Comparison of ENCODE assay signal across 8 mouse cellular contexts in genomic region chr6:125088561-125089321, GRCm38 (mm10). TPM values are rescaled to one million over a fixed set of nuclear protein-coding genes. Genes with fewer than 3 reads are reported as not detected.
A peak's percentile ranks its signal among the peaks of the same experiment; 100 is the strongest.
DNase-seq lines count a peak whose midpoint lies in the region; ATAC-seq and TF ChIP-seq lines count a peak whose summit lies in the region.

No protein-coding gene starts in this region.

- peak; percentile 80 for ATAC-seq in heart, embryonic 14.5 days (ENCODE audit: insufficient number of reproducible peaks, insufficient read depth, low FRiP score, low read depth)
- peak; percentile 70 for ATAC-seq in liver, embryonic 13.5 days (ENCODE audit: low read depth)

- H3K9ac ChIP-seq in ES-Bruce4 (ENCODE audit: low read depth, poor library complexity, severe bottlenecking), result peak overlapping the region; percentile 87
- peak overlapping the region; percentile 66 for H3K9ac ChIP-seq in heart, embryonic 14.5 days (ENCODE audit: low read length)
- H3K9ac ChIP-seq in liver, embryonic 13.5 days, result peak overlapping the region; percentile 71

- TF ChIP-seq CTCF in ES-Bruce4 (IDR thresholded peaks at IDR 0.05; ENCODE audit: low read depth, low read length), result peak; percentile 3

- H3K4me3 ChIP-seq in ES-Bruce4 (ENCODE audit: low read depth, low read length), result peak overlapping the region; percentile 9
- H3K4me3 ChIP-seq in forebrain, embryonic 10.5 days, result peak overlapping the region; percentile 42
- H3K4me3 ChIP-seq in heart, embryonic 14.5 days (ENCODE audit: control insufficient read depth in 1 of 2, insufficient read depth in 1 of 2, low read depth in 1 of 2, low read length in 2 of 2), result no peak overlapping the region; a peak in 1 of 4 replicates
- peak overlapping the region; percentile 42 for H3K4me3 ChIP-seq in liver, embryonic 13.5 days (replicated peaks)

- H3K9me3 ChIP-seq in ES-Bruce4 (replicated peaks; ENCODE audit: control insufficient read depth, insufficient read depth, low read length, poor library complexity, severe bottlenecking), result no peaks in the 10 kb centered on the region
- H3K9me3 ChIP-seq in forebrain, embryonic 10.5 days, result no peaks in the 10 kb centered on the region
- no peaks in the 10 kb centered on the region for H3K9me3 ChIP-seq in heart, embryonic 14.5 days (ENCODE audit: control insufficient read depth, low read length)
- H3K9me3 ChIP-seq in liver, embryonic 13.5 days (replicated peaks), result no peaks in the 10 kb centered on the region

- no peaks in the 10 kb centered on the region for H3K27me3 ChIP-seq in ES-Bruce4 (ENCODE audit: control insufficient read depth, insufficient read depth, low read length, poor library complexity, severe bottlenecking)
- H3K27me3 ChIP-seq in forebrain, embryonic 10.5 days (ENCODE audit: poor library complexity, severe bottlenecking), result no peaks in the 10 kb centered on the region
- H3K27me3 ChIP-seq in heart, embryonic 14.5 days (ENCODE audit: control insufficient read depth, insufficient read depth, low read length), result no peaks in the 10 kb centered on the region
- H3K27me3 ChIP-seq in liver, embryonic 13.5 days, result no peaks in the 10 kb centered on the region

- DNase-seq in c-Kit-positive CD71-positive TER-119-negative erythroid progenitor cells, embryonic 14.5 days (ENCODE audit: low read depth), result peak; percentile 49
- DNase-seq in forebrain, embryonic 10.5 days (ENCODE audit: extremely low spot score, low spot score), result peak; percentile 88
- DNase-seq in kidney, postnatal 10 days, result peak; percentile 94
- peak; percentile 66 for DNase-seq in liver, embryonic 13.5 days
- peak; percentile 87 for DNase-seq in neural tube, embryonic 10.5 days (ENCODE audit: extremely low spot score, low spot score)
- DNase-seq in thymus, postnatal 14 days, result peak; percentile 65

- H3K4me2 ChIP-seq in heart, embryonic 14.5 days (ENCODE audit: low read length), result peak overlapping the region; percentile 62
- peak overlapping the region; percentile 67 for H3K4me2 ChIP-seq in liver, embryonic 13.5 days

- 0 out of 2 replicates have a peak, but pooled peaks have one; percentile 23 for TF ChIP-seq EP300 in ES-Bruce4 (IDR thresholded peaks at IDR 0.05; ENCODE audit: insufficient read depth, low read depth, low read length)

- WGBS in forebrain, embryonic 10.5 days, result under 1% methylated on average over 20 of the region's 20 CpGs
- WGBS in heart, embryonic 14.5 days, result 4% methylated on average over 20 of the region's 20 CpGs
- 9% methylated on average over 20 of the region's 20 CpGs for WGBS in liver, embryonic 13.5 days (ENCODE audit: insufficient replicate concordance)

- TF ChIP-seq POLR2A in ES-Bruce4 (IDR thresholded peaks at IDR 0.05; ENCODE audit: insufficient read depth, low read length), result no peak

- no peaks in the 10 kb centered on the region for H3K36me3 ChIP-seq in ES-Bruce4 (ENCODE audit: control insufficient read depth, insufficient read depth, low read length, poor library complexity, severe bottlenecking)
- no peaks in the 10 kb centered on the region for H3K36me3 ChIP-seq in forebrain, embryonic 10.5 days (replicated peaks)
- H3K36me3 ChIP-seq in heart, embryonic 14.5 days (ENCODE audit: control insufficient read depth, insufficient read depth, low read length), result no peaks in the 10 kb centered on the region
- H3K36me3 ChIP-seq in liver, embryonic 13.5 days, result no peaks in the 10 kb centered on the region

- H3K4me1 ChIP-seq in ES-Bruce4 (ENCODE audit: control insufficient read depth, insufficient read depth, low read length), result peaks cover 2% of the 10 kb centered on the region
- peaks cover 41% of the 10 kb centered on the region for H3K4me1 ChIP-seq in forebrain, embryonic 10.5 days
- peaks cover 17 to 26% of the 10 kb centered on the region in 2 experiments for H3K4me1 ChIP-seq in heart, embryonic 14.5 days (ENCODE audit: control insufficient read depth in 2 of 2, insufficient read depth in 2 of 2, low read length in 2 of 2)
- H3K4me1 ChIP-seq in liver, embryonic 13.5 days (replicated peaks), result peaks cover 38% of the 10 kb centered on the region

- H3K27ac ChIP-seq in ES-Bruce4 (ENCODE audit: insufficient read depth, low read length), result peak overlapping the region; percentile 78
- peak overlapping the region; percentile 92 for H3K27ac ChIP-seq in forebrain, embryonic 10.5 days
- peak overlapping the region; percentile 94 to 97 for H3K27ac ChIP-seq in heart, embryonic 14.5 days (replicated peaks in 1 of 2; ENCODE audit: control insufficient read depth in 1 of 2, insufficient read depth in 1 of 2, low read depth in 2 of 2, low read length in 2 of 2)
- H3K27ac ChIP-seq in liver, embryonic 13.5 days, result peak overlapping the region; percentile 89

RNA-seq across cellular contexts. Expression of gene Chd4, which starts 7.0 kb away (rescaled TPM):
- polyA plus RNA-seq in ES-Bruce4 (2011; ENCODE audit: insufficient read depth, insufficient read length, low read depth, missing spikeins), result 307 and 317 TPM in 2 replicates
- 91.0 and 99.4 TPM in 2 replicates for polyA plus RNA-seq in forebrain, embryonic 10.5 days (2016; fragmentation: Nextera tagmentation; extraction: Ambion mirVana)
- polyA plus RNA-seq in heart, embryonic 14.5 days (2014; fragmentation: Nextera tagmentation; extraction: Ambion mirVana), result 58.6 and 67.4 TPM in 2 replicates
- 29.2 and 30.0 TPM in 2 replicates for polyA plus RNA-seq in liver, embryonic 13.5 days (2015; fragmentation: Nextera tagmentation; extraction: Ambion mirVana)

RNA-seq across cellular contexts. Expression of gene Lpar5, which starts 21.0 kb away (rescaled TPM):
- polyA plus RNA-seq in ES-Bruce4 (2011; ENCODE audit: insufficient read depth, insufficient read length, low read depth, missing spikeins), result 2.5 and 3.7 TPM in 2 replicates
- 0.22 and 0.30 TPM in 2 replicates for polyA plus RNA-seq in forebrain, embryonic 10.5 days (2016; fragmentation: Nextera tagmentation; extraction: Ambion mirVana)
- 0.36 TPM in 1 of 2 replicates, not detected in the other for polyA plus RNA-seq in heart, embryonic 14.5 days (2014; fragmentation: Nextera tagmentation; extraction: Ambion mirVana)
- 1.6 and 2.1 TPM in 2 replicates for polyA plus RNA-seq in liver, embryonic 13.5 days (2015; fragmentation: Nextera tagmentation; extraction: Ambion mirVana)

RNA-seq across cellular contexts. Expression of gene Acrbp, which starts 39.3 kb away (rescaled TPM):
- polyA plus RNA-seq in ES-Bruce4 (2011; ENCODE audit: insufficient read depth, insufficient read length, low read depth, missing spikeins), result 25.3 and 25.7 TPM in 2 replicates
- polyA plus RNA-seq in forebrain, embryonic 10.5 days (2016; fragmentation: Nextera tagmentation; extraction: Ambion mirVana), result 12.8 and 12.9 TPM in 2 replicates
- polyA plus RNA-seq in heart, embryonic 14.5 days (2014; fragmentation: Nextera tagmentation; extraction: Ambion mirVana), result 5.4 and 6.5 TPM in 2 replicates
- 1.6 and 2.2 TPM in 2 replicates for polyA plus RNA-seq in liver, embryonic 13.5 days (2015; fragmentation: Nextera tagmentation; extraction: Ambion mirVana)

RNA-seq across cellular contexts. Expression of gene Nop2, which starts 43.0 kb away (rescaled TPM):
- polyA plus RNA-seq in ES-Bruce4 (2011; ENCODE audit: insufficient read depth, insufficient read length, low read depth, missing spikeins), result 75.1 and 78.4 TPM in 2 replicates
- 101 and 103 TPM in 2 replicates for polyA plus RNA-seq in forebrain, embryonic 10.5 days (2016; fragmentation: Nextera tagmentation; extraction: Ambion mirVana)
- 35.3 and 36.6 TPM in 2 replicates for polyA plus RNA-seq in heart, embryonic 14.5 days (2014; fragmentation: Nextera tagmentation; extraction: Ambion mirVana)
- 60.6 and 65.5 TPM in 2 replicates for polyA plus RNA-seq in liver, embryonic 13.5 days (2015; fragmentation: Nextera tagmentation; extraction: Ambion mirVana)

RNA-seq across cellular contexts. Expression of gene Ing4, which starts 49.2 kb away (rescaled TPM):
- 44.0 and 54.7 TPM in 2 replicates for polyA plus RNA-seq in ES-Bruce4 (2011; ENCODE audit: insufficient read depth, insufficient read length, low read depth, missing spikeins)
- 117 and 121 TPM in 2 replicates for polyA plus RNA-seq in forebrain, embryonic 10.5 days (2016; fragmentation: Nextera tagmentation; extraction: Ambion mirVana)
- 67.1 and 76.1 TPM in 2 replicates for polyA plus RNA-seq in heart, embryonic 14.5 days (2014; fragmentation: Nextera tagmentation; extraction: Ambion mirVana)
- polyA plus RNA-seq in liver, embryonic 13.5 days (2015; fragmentation: Nextera tagmentation; extraction: Ambion mirVana), result 28.6 and 31.8 TPM in 2 replicates

Comparison
In these comparisons a context has a peak if more than half of its experiments do, and no peak if none do; other contexts are left out.
1. H3K4me3 ChIP-seq: peak in ES-Bruce4 (single experiment), forebrain, embryonic 10.5 days (single experiment) and liver, embryonic 13.5 days (single experiment); none in heart, embryonic 14.5 days (0 of 2).
2. Peak in every context shown above with its lines, with median percentiles within 50 percentile points of each other: H3K27ac ChIP-seq, H3K9ac ChIP-seq and DNase-seq.